Mouse (Mus musculus): ENCODE data around the gene Mfn1. TPM values are rescaled to one million over a fixed set of nuclear protein-coding genes. Genes with fewer than 3 reads are reported as not detected.

Gene Mfn1
- total RNA-seq, 1 experiment from 2014 or later: 70.3 TPM

DNA sequence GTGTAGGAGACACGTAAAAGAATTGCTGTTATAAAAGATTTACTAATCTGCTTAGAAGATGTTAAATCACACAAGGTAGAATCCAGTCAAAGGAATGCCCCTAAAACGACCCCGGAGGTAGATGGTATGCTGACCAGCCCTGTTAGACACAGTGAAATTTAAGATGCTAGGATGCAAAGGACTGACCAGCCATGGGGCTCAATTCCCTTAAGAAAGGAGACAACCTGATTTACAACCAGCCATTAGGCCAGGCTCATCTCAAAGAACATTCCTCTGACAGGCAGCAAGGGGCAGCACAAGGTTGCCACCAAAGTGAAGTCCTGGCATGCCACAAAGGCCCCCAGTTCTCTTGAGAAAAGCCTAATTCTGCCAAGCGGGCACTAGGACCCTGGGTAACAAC, 65.8 kb downstream of the Mfn1 start:
- ATAC-seq (ENCODE audit: extremely low read depth, insufficient number of reproducible peaks, low FRiP score, poor library complexity, severe bottlenecking): no peak

DNA sequence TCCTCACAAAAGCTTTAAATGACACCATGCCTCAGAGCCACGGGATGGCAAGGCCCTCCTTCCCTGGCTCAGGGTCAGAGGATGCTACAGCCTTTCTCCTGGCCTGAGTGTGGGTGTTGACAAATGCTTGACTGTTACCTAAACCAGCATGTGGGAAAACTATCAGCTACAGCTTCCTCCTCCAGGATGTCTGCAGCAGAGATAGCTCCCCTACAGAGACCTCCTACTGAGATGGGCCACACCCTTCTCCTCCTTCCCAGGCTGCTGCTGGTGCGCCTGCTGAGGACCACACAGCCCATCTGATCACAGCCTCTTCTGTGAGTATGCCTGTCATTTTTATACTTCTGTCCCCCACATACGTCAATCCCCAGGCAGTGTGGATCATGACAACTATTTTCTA, 70.1 kb downstream of the Mfn1 start:
- ATAC-seq (ENCODE audit: extremely low read depth, insufficient number of reproducible peaks, low FRiP score, poor library complexity, severe bottlenecking): no peak

DNA sequence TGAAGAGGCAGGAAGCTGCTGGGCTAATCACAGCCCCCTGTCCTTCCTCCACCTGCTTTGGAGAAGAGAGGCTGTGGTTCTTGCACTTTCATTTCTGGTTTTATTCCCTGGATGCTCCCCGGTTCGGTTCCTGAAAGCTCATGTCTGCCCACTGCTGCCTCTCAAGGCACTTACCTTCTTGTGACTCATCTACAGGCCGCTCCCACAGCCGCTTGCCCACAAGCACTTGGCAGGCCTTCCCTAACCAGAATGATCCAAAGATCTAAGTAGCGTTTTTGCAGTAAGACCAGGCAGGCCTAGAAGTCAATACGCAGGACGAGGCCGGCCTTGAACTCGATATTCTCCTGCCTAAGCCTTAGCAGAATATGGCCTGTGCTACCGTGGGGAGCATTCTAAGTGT, 71.8 kb downstream of the Mfn1 start:
- no peak for ATAC-seq (ENCODE audit: extremely low read depth, insufficient number of reproducible peaks, low FRiP score, poor library complexity, severe bottlenecking)

DNA sequence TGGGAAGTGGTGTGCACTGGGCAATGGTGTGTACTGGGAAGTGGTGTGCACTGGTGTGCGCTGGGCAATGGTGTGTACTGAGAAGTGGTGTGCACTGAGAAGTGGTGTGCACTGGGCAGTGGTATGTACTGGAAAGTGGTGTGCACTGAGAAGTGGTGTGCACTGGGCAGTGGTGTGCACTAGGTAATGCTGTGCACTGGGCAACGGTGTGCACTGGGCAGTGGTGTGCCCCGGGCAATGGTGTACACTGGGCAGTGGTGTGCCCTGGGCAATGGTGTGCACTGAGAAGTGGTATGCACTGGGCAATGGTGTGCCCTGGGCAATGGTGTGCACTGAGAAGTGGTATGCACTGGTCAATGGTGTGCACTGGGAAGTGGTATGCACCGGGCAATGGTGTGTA, 80.0 kb downstream of the Mfn1 start:
- no peak for ATAC-seq (ENCODE audit: extremely low read depth, insufficient number of reproducible peaks, low FRiP score, poor library complexity, severe bottlenecking)

DNA sequence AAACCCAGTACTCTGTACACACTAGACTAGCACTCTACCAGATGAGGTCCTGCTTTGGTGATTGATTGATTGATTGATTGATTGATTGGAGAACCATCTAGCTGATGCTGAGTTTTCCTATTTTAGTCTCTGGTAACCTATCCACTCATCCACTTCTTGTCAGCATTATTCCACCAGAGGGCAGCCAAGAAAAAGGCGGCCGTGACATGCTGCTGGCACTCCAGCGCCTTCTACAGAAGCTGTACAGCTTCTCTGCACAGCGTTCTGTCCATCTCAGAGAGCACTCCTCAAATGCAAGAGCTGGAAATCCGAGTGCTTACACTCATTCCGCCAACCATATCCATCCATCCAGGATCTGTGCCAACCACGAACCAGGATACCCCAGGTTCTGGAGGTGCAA, 81.3 kb downstream of the Mfn1 start:
- no peak for ATAC-seq (ENCODE audit: extremely low read depth, insufficient number of reproducible peaks, low FRiP score, poor library complexity, severe bottlenecking)

DNA sequence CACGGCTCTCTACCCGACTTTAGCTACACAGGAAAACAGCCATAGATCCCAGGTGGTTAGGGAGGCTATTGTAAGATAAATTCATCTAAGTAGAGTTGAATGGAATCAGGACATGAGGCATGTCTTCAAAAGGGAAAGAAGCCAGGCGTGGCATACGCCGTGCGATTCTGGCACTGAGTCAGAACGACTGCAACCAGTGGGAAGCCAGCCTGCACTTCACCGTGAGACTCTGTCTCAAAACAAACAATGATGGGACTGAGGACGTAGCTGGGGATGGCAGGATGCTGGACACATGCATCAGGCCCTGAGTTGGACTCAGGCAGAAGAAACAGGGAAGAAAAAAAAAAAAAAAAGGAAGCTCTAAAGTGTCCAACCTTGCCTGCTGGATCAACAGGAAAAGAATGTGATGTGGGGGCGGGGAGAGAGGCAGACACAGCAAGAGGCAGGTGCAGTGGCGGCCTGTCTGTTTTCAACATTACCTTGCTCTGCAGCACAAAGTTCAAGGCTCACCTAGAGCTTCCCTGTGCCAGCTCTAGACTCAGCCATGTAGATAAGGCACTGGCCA, 82.4 kb downstream of the Mfn1 start:
- no peak for ATAC-seq (ENCODE audit: extremely low read depth, insufficient number of reproducible peaks, low FRiP score, poor library complexity, severe bottlenecking)

DNA sequence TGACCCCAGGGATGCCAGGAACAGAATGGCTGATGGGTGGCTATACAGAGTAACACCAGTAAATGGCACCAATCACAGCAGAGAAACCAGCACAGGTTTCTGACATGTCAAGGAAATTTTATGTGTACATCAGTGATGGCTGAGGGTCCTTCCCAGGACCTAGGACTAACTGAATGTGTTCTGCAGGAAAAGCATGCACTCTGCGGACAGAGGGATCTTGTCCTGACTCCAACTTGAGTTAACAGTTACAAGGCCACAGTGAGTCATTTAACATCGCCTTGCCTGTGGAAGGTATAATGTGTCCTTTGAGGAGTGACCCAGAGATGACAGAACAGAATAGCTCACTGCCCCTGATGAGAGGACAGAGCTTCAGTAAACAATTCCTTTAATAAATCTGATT, 85.5 kb downstream of the Mfn1 start:
- ATAC-seq (ENCODE audit: extremely low read depth, insufficient number of reproducible peaks, low FRiP score, poor library complexity, severe bottlenecking): no peak

DNA sequence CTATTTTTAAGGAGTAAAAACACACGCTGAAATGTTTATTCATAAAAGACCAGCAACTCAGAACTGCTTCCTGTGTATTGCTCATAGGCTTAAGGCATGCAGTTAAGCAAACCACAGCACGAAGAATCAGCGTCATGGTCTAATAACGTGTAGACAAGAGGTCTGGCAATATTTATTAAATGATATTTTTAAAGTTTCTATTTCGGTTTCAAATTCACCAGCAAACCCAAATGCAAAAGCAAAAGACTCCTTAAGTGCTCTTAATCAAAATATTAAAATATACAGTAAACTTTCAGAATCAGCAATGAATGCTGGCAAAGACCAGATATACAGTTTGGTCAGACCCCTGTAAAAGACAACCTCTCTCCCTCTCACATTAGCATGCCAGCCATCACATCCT, 86.1 kb downstream of the Mfn1 start:
- ATAC-seq (ENCODE audit: extremely low read depth, insufficient number of reproducible peaks, low FRiP score, poor library complexity, severe bottlenecking): no peak

DNA sequence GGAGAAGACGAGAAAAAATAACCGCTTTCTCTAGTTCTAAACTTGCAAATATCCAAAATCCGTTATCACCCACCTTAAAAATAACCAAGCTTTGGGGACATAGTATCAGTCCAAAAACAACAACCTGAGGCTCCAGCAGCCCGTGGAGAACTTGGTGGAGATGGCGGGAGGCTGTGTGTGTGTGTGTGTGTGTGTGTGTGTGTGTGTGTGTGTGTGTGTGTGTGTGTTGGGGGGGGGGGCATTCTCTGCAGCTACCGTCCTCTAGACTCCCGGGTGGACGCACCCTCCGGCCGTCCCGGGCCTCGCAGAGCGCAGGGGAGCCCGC, 86.7 kb downstream of the Mfn1 start:
- no peak for ATAC-seq (ENCODE audit: extremely low read depth, insufficient number of reproducible peaks, low FRiP score, poor library complexity, severe bottlenecking)

DNA sequence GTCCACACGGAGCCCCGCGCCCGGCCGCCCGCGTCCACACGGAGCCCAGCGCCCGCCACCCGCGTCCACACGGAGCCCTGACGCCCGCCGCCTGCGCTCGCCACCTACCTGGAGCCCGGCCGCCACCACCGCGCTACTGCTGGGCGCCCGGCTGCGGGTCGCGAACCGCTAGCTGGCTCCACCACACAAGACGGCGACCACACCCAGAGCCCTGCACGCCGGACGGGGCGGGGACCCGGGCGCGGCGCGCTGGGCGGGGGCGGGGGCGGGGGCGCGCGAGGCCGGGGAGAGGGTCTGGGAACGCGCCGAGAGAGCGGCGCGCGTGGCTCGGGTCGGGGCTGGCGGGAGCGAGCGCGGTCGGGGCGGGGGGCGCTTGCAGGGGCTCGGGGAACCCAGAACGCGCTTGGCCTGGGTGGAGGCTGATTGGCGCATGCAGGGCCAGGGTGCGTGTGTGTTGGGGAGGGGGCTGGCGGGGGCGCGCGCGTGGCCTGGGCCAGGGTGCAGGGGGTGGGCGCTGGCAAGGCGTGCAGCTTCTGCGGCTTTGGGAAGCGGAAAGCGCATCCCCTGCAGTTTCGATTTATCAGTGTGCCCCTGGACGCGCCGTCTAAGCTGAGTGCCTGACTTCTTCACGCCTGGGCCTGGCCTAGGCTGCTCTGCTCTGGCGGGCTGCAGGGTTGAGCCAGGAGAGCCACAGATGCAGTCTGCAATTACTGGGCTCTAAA, 87.2 kb downstream of the Mfn1 start, which contains the start of gene Gnb4:
Gnb4 (minus strand) TSS at position 255 of the 722 bp plus-strand sequence.
- ATAC-seq (ENCODE audit: extremely low read depth, insufficient number of reproducible peaks, low FRiP score, poor library complexity, severe bottlenecking): no peak

DNA sequence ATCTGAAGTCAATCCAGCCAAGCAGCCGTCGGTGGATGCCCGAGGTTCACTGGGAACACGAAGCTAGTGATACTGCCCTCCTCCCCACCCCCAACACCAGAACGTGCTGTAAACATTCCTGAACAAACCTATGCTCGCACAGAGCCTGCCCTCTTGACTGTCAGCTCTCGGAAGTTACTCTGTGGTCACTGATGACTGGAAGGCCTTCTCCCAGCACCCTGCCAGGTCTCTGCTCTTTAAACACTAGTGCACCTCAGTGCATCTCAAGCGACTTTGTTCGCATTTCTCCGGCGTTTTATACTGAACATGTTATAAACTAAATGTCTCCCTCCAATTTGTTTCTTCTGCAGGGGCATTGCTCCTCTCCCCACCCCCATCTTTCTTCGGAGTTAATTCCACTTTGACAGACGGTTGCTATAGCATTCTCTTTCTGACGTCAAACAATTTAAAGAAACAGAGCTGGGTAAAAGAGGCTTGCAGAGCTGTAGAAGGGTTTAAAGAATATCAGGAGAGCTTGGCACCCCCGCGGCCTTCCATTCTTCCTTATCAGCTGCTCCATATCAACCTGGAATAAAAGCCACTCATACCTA, 87.9 kb downstream of the Mfn1 start:
- no peak for ATAC-seq (ENCODE audit: extremely low read depth, insufficient number of reproducible peaks, low FRiP score, poor library complexity, severe bottlenecking)

DNA sequence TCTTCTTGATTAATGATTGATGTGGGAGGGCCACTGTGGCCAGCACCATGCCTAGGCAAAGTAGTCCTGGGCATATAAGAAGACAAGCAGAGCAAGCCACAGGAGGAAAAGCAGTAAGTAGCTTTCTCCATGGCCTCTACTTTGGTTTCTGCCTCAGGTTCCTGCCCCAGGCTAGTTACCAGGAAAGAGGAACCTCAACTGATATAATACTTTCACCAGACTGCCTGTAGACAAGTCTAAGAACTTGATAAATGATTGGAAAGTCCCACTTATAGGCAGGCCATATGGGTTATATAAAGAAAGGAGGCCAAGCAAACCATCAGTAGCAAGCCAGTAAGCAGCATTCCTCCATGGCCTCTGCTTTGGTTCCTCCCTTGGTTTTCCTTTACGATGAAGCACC, 92.4 kb downstream of the Mfn1 start:
- ATAC-seq (ENCODE audit: extremely low read depth, insufficient number of reproducible peaks, low FRiP score, poor library complexity, severe bottlenecking): no peak

DNA sequence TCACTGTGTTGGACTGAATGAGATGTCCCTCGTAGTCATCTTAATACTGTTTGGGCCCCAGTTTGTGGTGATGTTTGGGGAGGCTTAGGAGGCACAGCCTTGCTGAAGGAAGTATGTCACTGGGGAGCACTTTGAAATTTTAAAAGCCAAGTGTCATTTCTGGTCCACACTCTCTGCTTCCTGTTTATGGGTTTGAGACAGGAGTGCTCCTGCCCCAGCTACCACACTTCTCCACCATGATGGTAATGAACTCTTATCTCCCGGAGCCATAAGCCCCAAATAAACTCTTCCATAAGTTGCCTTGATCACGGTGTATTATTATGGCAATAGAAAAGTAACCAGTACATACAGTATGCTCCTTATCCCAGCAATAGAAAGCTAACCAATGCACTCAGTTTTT, 92.8 kb downstream of the Mfn1 start:
- ATAC-seq (ENCODE audit: extremely low read depth, insufficient number of reproducible peaks, low FRiP score, poor library complexity, severe bottlenecking): no peak

DNA sequence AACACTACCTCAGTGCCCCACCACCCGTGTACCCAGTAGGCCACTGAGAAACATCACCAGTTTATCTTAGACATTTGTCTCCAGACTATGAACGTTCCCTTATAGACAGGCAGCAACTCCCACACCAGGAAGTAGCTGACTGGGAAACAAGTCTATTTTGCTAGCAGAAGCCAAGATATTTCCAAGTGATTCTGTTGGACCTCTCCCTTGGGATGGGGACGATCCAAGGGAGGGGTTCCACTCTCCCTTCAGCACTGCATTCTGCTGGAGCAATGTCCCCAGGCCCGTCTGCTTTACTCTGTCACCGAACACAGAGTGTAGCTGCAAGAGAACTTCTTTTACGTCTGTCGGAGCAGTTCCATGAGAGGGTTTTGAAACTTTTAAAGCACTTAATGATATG, 98.9 kb downstream of the Mfn1 start:
- ATAC-seq (ENCODE audit: extremely low read depth, insufficient number of reproducible peaks, low FRiP score, poor library complexity, severe bottlenecking): no peak

Other genes starting within 250 kb of the Mfn1 start
- gene Zmat3, start 163.5 kb upstream of the Mfn1 start, total RNA-seq (2017): 1.2 and 2.0 TPM in 2 replicates
- 63.8 and 67.9 TPM in 2 replicates for gene Pik3ca, start 131.8 kb upstream of the Mfn1 start, total RNA-seq (2017)
- gene Kcnmb3, start 37.2 kb upstream of the Mfn1 start, total RNA-seq (2017): 0.37 and 0.58 TPM in 2 replicates
- 52.8 and 83.5 TPM in 2 replicates for gene Zfp639, start 19.2 kb upstream of the Mfn1 start, total RNA-seq (2017)
- 2.9 and 3.4 TPM in 2 replicates for gene Gnb4, start 87.1 kb downstream of the Mfn1 start, total RNA-seq (2017)
- 44.3 and 46.5 TPM in 2 replicates for gene Actl6a, start 176.8 kb downstream of the Mfn1 start, total RNA-seq (2017)
- 53.3 and 76.5 TPM in 2 replicates for gene Ndufb5, start 207.5 kb downstream of the Mfn1 start, total RNA-seq (2017)
- 5.4 and 7.3 TPM in 2 replicates for gene Mrpl47, start 208.1 kb downstream of the Mfn1 start, total RNA-seq (2017)